Mouse (Mus musculus): Measurements from ENCODE around the gene Krtap5-5. TPM values are rescaled to one million over a fixed set of nuclear protein-coding genes. Genes with fewer than 3 reads are reported as not detected.

Krtap5-5 gene
- polyA plus RNA-seq (2021; fragmentation: Nextera tagmentation): not detected in 2 replicates
- long read RNA-seq, experiment 1: 0 reads
- long read RNA-seq, experiment 2: 0 reads

DNA sequence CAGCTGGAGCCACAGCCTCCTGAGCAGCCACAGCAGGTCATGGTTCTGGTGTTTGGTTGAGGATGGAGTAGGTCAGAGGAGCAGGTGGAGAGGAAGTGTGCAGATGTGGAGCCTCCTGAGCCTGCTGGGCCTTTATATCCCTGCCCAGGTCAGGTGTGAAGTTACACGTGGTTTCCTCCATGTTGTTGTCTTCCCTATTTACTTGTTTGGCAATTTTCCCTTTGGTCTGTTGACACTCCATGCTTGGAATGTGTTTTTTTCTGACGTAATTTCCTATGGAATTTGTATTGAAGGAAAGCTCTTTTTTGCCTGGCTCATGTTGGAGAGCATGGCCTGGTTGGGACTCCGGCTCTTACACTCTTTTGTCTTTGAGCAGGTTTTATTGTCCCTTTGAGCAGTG lies at the start of gene Krtap5-5:
Gene Krtap5-5 (minus strand): TSS at position 101 of the 400 bp plus-strand sequence.

DNA sequence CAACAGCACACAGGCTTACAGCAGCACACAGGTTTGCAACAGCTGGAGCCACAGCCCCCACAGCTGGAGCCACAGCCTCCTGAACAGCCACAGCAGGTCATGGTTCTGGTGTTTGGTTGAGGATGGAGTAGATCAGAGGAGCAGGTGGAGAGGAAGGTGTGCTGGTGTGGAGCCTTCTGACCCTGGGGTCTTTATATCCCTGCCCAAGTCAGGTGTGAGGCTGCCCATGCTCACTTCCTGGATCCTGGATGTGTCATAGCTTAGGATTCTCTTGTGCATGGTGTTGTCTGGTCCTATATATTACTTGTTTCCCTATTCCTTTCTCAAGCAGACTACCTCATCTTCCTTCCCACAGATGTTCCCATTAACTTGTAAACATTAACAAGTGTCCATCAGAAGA lies 44.5 kb upstream of the Krtap5-5 start, which contains the start of gene Gm4559:
Gene Gm4559 (minus strand): TSS at position 101 of the 400 bp plus-strand sequence.

DNA sequence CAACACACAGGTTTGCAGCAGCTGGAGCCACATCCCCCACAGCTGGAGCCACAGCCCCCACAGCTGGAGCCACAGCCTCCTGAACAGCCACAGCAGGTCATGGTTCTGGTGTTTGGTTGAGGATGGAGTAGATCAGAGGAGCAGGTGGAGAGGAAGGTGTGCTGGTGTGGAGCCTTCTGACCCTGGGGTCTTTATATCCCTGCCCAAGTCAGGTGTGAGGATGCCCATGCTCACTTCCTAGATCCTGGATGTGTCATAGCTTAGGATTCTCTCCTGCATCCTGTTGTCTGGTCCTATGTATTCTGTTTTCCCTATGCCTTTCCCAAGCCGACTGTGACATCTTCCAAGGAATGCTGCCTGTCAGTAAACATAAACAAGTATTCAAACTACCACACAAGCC lies 28.5 kb upstream of the Krtap5-5 start, which contains the start of gene Gm2431:
Gene Gm2431 (minus strand): TSS at position 101 of the 400 bp plus-strand sequence.

DNA sequence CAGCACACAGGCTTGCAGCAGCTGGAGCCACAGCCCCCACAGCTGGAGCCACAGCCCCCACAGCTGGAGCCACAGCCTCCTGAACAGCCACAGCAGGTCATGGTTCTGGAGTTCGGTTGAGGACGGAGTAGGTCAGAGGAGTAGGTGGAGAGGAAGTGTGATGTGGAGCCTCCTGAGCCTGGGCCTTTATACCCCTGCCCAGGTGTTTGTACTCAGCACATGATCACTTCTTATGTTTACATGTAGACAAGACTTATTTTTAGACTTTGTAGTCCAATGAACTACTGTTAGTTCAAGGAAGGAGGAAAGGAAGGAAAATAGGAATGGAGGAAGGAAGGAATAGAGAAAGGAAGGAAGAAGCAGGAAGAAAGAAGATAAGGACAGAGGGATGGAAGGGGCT lies 11.2 kb upstream of the Krtap5-5 start, which contains the start of gene Gm40460:
Gene Gm40460 (minus strand): TSS at position 101 of the 400 bp plus-strand sequence.

DNA sequence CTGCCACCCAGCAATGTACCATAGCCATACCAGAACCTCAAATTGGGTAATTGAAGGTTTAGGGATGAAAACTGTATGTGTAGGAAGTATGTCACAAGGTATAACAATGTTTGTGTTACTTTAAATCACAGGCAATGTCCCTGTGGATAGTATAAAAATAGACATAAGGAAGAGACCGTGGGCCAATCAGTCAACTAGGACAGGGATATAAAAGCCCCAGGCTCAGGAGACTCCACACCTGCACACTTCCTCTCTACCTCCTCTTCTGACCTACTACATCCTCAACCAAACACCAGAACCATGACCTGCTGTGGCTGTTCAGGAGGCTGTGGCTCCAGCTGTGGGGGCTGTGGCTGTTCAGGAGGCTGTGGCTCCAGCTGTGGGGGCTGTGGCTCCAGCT lies 18.2 kb downstream of the Krtap5-5 start, which contains the start of gene Gm7579:
Gene Gm7579 (plus strand): TSS at position 301 of the 400 bp plus-strand sequence.

DNA sequence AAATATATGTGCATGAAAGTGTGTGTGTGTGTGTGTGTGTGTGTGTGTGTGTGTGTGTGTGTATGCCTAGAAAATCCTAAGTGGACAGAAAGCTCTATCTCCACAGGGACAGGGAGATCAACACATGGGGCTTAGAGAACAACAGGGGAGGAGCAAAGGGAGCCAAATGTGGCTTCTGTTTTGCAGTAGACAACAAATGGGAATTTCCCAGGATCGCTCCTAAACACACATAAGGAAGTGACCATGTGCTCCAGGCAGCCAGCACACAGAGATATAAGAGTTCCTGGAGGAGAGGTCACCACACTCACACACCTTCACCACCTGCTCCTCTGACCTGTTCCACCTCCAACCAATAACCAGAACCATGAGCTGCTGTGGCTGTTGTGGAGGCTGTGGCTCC lies 28.7 kb downstream of the Krtap5-5 start, which contains the start of gene Krtap5-3:
Gene Krtap5-3 (plus strand): TSS at position 301 of the 400 bp plus-strand sequence.

DNA sequence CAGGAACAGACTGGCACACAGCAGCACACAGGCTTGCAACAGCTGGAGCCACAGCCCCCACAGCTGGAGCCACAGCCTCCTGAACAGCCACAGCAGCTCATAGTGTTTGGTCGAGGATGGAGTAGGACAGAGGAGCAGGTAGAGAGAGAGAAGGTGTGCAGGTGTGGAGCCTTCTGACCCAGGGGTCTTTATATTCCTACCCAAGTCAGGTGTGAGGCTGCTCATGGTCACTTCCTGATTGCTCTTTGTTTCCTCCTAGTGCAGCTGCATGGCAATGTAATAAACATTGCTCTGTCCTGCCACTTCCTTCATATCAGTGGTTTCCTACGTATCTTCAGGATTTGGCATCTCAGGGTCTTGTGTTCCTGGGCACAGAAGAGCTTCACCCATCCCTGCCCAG lies 39.5 kb downstream of the Krtap5-5 start, which contains the start of gene Gm10153:
Gene Gm10153 (minus strand): TSS at position 101 of the 400 bp plus-strand sequence.

Other genes with a start within 250 kb of the Krtap5-5 start
- gene Mob2, start 168.9 kb downstream of the Krtap5-5 start, polyA plus RNA-seq (2021; fragmentation: Nextera tagmentation): 42.0 and 42.7 TPM in 2 replicates
- 22.7 and 63.1 TPM in 2 replicates for gene Dusp8, start 134.1 kb downstream of the Krtap5-5 start, polyA plus RNA-seq (2021; fragmentation: Nextera tagmentation)
- not detected in 2 replicates for gene Gm45618, start 109.2 kb downstream of the Krtap5-5 start, polyA plus RNA-seq (2021; fragmentation: Nextera tagmentation)
- gene Gm39115, start 93.9 kb downstream of the Krtap5-5 start, polyA plus RNA-seq (2021; fragmentation: Nextera tagmentation): not detected in 2 replicates
- not detected in 2 replicates for gene Gm45337, start 85.4 kb downstream of the Krtap5-5 start, polyA plus RNA-seq (2021; fragmentation: Nextera tagmentation)
- gene Gm29735, start 72.9 kb downstream of the Krtap5-5 start, polyA plus RNA-seq (2021; fragmentation: Nextera tagmentation): not detected in 2 replicates
- not detected in 2 replicates for gene Gm4553, start 64.2 kb downstream of the Krtap5-5 start, polyA plus RNA-seq (2021; fragmentation: Nextera tagmentation)
- not detected in 2 replicates for gene Krtap5-2, start 54.0 kb downstream of the Krtap5-5 start, polyA plus RNA-seq (2021; fragmentation: Nextera tagmentation)
- not detected in 2 replicates for gene Gm10153, start 39.6 kb downstream of the Krtap5-5 start, polyA plus RNA-seq (2021; fragmentation: Nextera tagmentation)
- not detected in 2 replicates for gene Krtap5-3, start 28.6 kb downstream of the Krtap5-5 start, polyA plus RNA-seq (2021; fragmentation: Nextera tagmentation)
- gene Gm7579, start 18.1 kb downstream of the Krtap5-5 start, polyA plus RNA-seq (2021; fragmentation: Nextera tagmentation): not detected in 2 replicates
- gene Gm40460, start 11.1 kb upstream of the Krtap5-5 start, polyA plus RNA-seq (2021; fragmentation: Nextera tagmentation): not detected in 2 replicates
- gene Gm2431, start 28.4 kb upstream of the Krtap5-5 start, polyA plus RNA-seq (2021; fragmentation: Nextera tagmentation): not detected in 2 replicates
- not detected in 2 replicates for gene Gm4559, start 44.4 kb upstream of the Krtap5-5 start, polyA plus RNA-seq (2021; fragmentation: Nextera tagmentation)
- not detected in 2 replicates for gene Krtap5-1, start 67.1 kb upstream of the Krtap5-5 start, polyA plus RNA-seq (2021; fragmentation: Nextera tagmentation)
- not detected in 2 replicates for gene Krtap5-4, start 73.6 kb upstream of the Krtap5-5 start, polyA plus RNA-seq (2021; fragmentation: Nextera tagmentation)
- gene Ifitm10, start 143.8 kb upstream of the Krtap5-5 start, polyA plus RNA-seq (2021; fragmentation: Nextera tagmentation): 36.8 and 37.1 TPM in 2 replicates
- gene Gm49369, start 152.7 kb upstream of the Krtap5-5 start, polyA plus RNA-seq (2021; fragmentation: Nextera tagmentation): 0.75 and 1.3 TPM in 2 replicates
- 498 and 676 TPM in 2 replicates for gene Ctsd, start 158.1 kb upstream of the Krtap5-5 start, polyA plus RNA-seq (2021; fragmentation: Nextera tagmentation)
- gene Syt8, start 204.9 kb upstream of the Krtap5-5 start, polyA plus RNA-seq (2021; fragmentation: Nextera tagmentation): not detected in 2 replicates
- gene Tnni2, start 211.8 kb upstream of the Krtap5-5 start, polyA plus RNA-seq (2021; fragmentation: Nextera tagmentation): 0.95 and 1.1 TPM in 2 replicates
- gene Lsp1, start 230.8 kb upstream of the Krtap5-5 start, polyA plus RNA-seq (2021; fragmentation: Nextera tagmentation): 2.4 and 3.4 TPM in 2 replicates

Measured in layer of hippocampus, adult 6 months (tissue).